Mouse (Mus musculus) forebrain, embryonic 14.5 days (tissue): ENCODE results near the gene Ptpru. TPM values are rescaled to one million over a fixed set of nuclear protein-coding genes. Genes with fewer than 3 reads are reported as not detected.
A peak's percentile ranks its signal among the peaks of the same experiment; 100 is the strongest.

Experiments
- ATAC-seq: fragments of 200-750 bp; cut with Nextera tagmentation; 2 replicates; pipeline ENCODE4 v1.8.0; 2017; ENCODE audit warnings: mild to moderate bottlenecking, moderate library complexity
- DNase-seq: peaks from one replicate; pipeline ENCODE4 v3.0.0-alpha.2; 2015; ENCODE audit warnings: low spot score
- H3K27ac ChIP-seq: fragments of 300-500 bp; sonication (generic); 2 replicates; pipeline ENCODE4 v1.5.1; 2014; ENCODE audit warnings: low read depth, mild to moderate bottlenecking, control low read depth, low read length, moderate library complexity
- H3K27me3 ChIP-seq: fragments of 300-500 bp; sonication (generic); replicated peaks from 2 replicates; pipeline ENCODE4 v1.6.1; 2014; ENCODE audit warnings: low read length, control low read depth, mixed read lengths; ENCODE audit not compliant: control insufficient read depth, insufficient read depth
- H3K36me3 ChIP-seq: fragments of 300-500 bp; sonication (generic); 2 replicates; pipeline ENCODE4 v1.6.1; 2014; ENCODE audit warnings: low read length, control low read depth; ENCODE audit not compliant: control insufficient read depth, insufficient read depth
- H3K4me1 ChIP-seq: fragments of 300-500 bp; sonication (generic); 2 replicates; pipeline ENCODE4 v1.6.1; 2014; ENCODE audit warnings: antibody characterized with exemption, low read length, control low read depth; ENCODE audit not compliant: control insufficient read depth, insufficient read depth
- H3K4me2 ChIP-seq: fragments of 300-500 bp; sonication (generic); 2 replicates; pipeline ENCODE4 v1.6.1; 2014; ENCODE audit warnings: mild to moderate bottlenecking, control low read depth, low read length
- H3K4me3 ChIP-seq: fragments of 300-500 bp; sonication (generic); 2 replicates; pipeline ENCODE4 v1.5.1; 2014; ENCODE audit warnings: low read depth, low read length, control low read depth
- H3K9ac ChIP-seq: fragments of 300-500 bp; sonication (generic); 2 replicates; pipeline ENCODE4 v1.6.1; 2014; ENCODE audit warnings: mild to moderate bottlenecking, low read length, control low read depth, moderate library complexity
- H3K9me3 ChIP-seq: fragments of 300-500 bp; sonication (generic); replicated peaks from 2 replicates; pipeline ENCODE4 v1.6.1; 2016; ENCODE audit warnings: low read length, control low read depth, mixed read lengths; ENCODE audit not compliant: control insufficient read depth
- WGBS: fragments of 180-500 bp; shearing (Covaris S2); extraction: QIAGEN DNeasy Blood & Tissue Kit; methylation state at CpG from one replicate; pipeline ENCODE4 v1.1.7; 2014; 5-methylcytosine and 5-hydroxymethylcytosine counted together
- polyA plus RNA-seq: library from polyadenylated mRNA; unstranded; fragments of >200 nt; fragmentation: Nextera tagmentation; extraction: Ambion mirVana; gene quantifications from 2 replicates; pipeline ENCODE4 v1.2.1, GENCODE M21; 2014

The Ptpru gene
- polyA plus RNA-seq: 20.1 and 20.8 TPM in 2 replicates

DNA sequence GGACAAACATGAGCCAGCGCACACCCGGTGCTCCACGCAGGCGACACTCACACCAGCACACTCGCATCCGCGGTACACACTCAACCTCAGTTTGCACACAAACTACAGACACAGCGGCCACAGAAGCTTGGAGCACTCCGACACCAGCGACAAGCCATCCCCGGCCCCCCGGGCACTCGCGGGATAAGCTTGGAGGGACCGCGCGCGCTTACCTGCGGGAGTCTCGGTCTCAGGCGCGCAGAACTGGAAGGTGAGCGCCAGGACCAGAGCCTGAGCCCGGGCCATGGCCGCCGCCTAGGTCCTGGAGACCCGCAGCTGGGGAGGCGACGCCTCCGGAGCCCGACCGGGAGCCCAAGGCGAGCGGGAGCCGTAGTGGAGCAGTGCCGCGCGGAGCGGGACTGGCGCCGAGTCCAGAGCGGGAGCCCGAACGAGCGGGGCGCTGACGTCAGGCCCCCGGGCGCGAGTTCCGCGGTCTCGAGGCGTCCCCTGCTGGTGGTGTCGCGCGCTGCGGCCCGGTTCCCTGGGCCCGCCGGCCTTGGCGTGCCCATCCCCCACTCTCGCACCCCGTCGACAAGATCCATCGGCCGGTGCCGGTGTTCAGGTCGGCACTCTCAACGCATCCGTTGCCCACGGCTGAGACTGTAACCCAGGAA, at the start of gene Ptpru:
TSS of gene Ptpru (minus strand) at position 417 of the 653 bp plus-strand sequence.
- DNase-seq (peak; percentile 87), ATAC-seq (peak; percentile 90)
- no peaks in the 10 kb centered on the region for H3K27me3 ChIP-seq
- peak within 1 kb of the TSS; percentile 97 for H3K4me2 ChIP-seq
- under 1% methylated on average over 54 of the region's 72 CpGs for WGBS
- no peaks in the 10 kb centered on the region for H3K9me3 ChIP-seq
- H3K4me1 ChIP-seq: no peaks in the 10 kb centered on the region
- no peaks in the 10 kb centered on the region for H3K36me3 ChIP-seq
- H3K27ac ChIP-seq: no peak within 1 kb of the TSS
- H3K9ac ChIP-seq: peak within 1 kb of the TSS; percentile 84
- peak within 1 kb of the TSS; percentile 69 for H3K4me3 ChIP-seq

DNA sequence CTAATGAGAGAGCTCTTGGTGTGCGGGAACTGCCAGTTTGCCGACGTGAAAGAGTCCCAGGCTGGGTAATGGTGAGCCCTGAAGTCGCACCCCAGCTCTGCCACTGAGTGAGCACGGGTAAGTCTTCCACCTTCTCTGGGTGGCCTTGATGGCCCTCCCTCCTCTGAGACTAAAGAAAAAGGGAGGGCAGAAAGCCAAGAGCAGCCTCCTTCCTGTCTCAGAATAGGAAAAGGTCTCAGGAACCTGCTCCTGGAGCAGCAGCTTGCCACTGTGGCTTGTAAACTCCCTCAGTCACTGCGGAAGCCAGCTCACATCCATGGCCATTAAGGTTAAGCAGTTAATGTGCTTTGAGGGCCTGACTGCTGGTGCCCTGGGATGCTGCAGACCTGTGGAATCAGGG, 47.3 kb upstream of the Ptpru start:
- Histone ChIP-seq H3K4me2 (no peak overlapping the region), H3K36me3 (peaks cover 24% of the 10 kb centered on the region), H3K4me3 (no peak overlapping the region), H3K27me3 (no peaks in the 10 kb centered on the region), H3K4me1 (peaks cover 3% of the 10 kb centered on the region; the same call in 1 of the 2 replicates), H3K9me3 (no peaks in the 10 kb centered on the region), H3K27ac (no peak overlapping the region), H3K9ac (no peak overlapping the region)
- WGBS: 87% methylated on average over 6 of the region's 6 CpGs
- DNase-seq (no peak), ATAC-seq (no peak)

DNA sequence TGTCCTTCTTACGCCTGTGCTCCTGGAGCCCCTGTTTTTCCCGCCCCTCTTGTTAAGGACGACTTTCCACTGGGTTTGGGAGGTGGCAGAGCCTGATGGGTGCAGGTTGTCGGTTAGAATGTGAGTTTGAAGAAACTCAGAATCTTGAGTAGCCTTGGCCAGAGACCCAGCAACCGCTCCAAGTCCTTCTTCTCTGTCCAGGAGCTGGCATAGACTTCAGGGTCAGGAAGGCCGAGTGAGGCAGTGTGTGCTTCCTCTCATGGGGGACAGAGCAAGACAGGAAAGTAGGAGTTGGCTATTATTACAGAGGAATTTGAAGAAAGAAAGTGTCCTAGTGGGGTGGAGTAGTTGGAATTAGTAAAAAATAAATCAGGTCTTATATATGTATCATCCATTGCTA, 45.5 kb upstream of the Ptpru start:
- H3K9me3 ChIP-seq: no peaks in the 10 kb centered on the region
- peaks cover 3% of the 10 kb centered on the region; the same call in 1 of the 2 replicates for H3K4me1 ChIP-seq
- no peak for ATAC-seq
- H3K27ac ChIP-seq: no peak overlapping the region
- no peak overlapping the region for H3K4me3 ChIP-seq
- DNase-seq: no peak
- no peak overlapping the region for H3K4me2 ChIP-seq
- no peaks in the 10 kb centered on the region for H3K27me3 ChIP-seq
- H3K9ac ChIP-seq: no peak overlapping the region
- peaks cover 24% of the 10 kb centered on the region for H3K36me3 ChIP-seq
- whole genome bisulfite sequencing: 75% methylated on average over 6 of the region's 6 CpGs

DNA sequence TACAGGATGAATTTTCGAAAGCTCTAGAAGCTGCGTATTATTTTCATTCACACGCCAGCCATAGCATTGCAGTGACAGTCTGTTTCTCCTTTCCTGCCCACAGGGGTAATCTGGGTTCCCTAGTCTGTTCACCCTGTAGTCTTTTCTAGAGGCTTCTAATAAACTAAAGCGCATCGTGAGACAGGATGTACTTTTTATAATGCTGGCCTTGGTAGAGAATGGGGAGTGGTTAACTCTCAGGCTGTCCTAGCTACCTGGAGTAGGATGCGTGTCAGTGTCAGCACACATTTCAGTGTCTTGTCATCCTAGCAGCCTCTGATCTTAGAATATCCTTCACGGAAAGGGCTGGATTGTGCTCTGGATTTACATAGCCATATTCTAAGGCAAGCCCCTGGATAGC, 43.2 kb upstream of the Ptpru start:
- Histone ChIP-seq H3K27ac (no peak overlapping the region), H3K9me3 (no peaks in the 10 kb centered on the region), H3K4me3 (no peak overlapping the region), H3K4me1 (peaks cover 10% of the 10 kb centered on the region), H3K36me3 (peaks cover 16% of the 10 kb centered on the region), H3K27me3 (no peaks in the 10 kb centered on the region), H3K9ac (no peak overlapping the region), H3K4me2 (no peak overlapping the region)
- 91% methylated on average over 7 of the region's 7 CpGs for WGBS
- no peak for ATAC-seq
- no peak for DNase-seq

GRCm38 (mm10) chr4:131879692-131880091, 41.6 kb upstream of the Ptpru start:
- H3K27me3 ChIP-seq: no peaks in the 10 kb centered on the region
- H3K4me2 ChIP-seq: no peak overlapping the region
- H3K9ac ChIP-seq: no peak overlapping the region
- ATAC-seq (no peak), DNase-seq (no peak)
- no peak overlapping the region for H3K4me3 ChIP-seq
- H3K36me3 ChIP-seq: 0 out of 2 replicates have a peak, but pooled peaks cover 4% of the 10 kb centered on the region
- 80% methylated on average over 1 of the region's 1 CpGs for WGBS
- H3K9me3 ChIP-seq: no peaks in the 10 kb centered on the region
- H3K27ac ChIP-seq: no peak overlapping the region
- peaks cover 25% of the 10 kb centered on the region for H3K4me1 ChIP-seq

- no peak for ATAC-seq
- H3K4me2 ChIP-seq: peak overlapping the region; percentile 94
- no peak overlapping the region for H3K4me3 ChIP-seq
Observed at GRCm38 (mm10) chr4:131876836-131877235, 38.7 kb upstream of the Ptpru start.

DNA sequence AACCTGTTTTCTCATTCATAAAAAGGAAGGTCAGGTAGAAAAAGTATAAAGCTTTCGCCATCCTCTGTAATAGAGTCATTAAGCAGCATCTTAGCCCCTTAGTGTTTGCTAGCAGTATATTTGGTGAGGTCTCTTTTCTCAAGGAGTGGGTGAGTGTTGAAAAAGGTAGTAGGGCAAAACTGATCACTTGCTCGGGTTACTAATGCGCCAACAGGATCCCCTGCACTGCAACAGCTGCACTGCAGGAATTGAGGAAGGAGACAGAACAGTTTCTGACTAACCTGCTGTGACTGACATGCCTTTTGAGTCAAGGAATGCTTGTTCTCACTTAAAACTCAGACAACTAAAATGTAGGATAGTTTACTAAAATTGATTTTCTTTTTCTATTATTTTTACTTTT, 37.2 kb upstream of the Ptpru start:
- 42% methylated on average over 3 of the region's 3 CpGs for WGBS
- no peaks in the 10 kb centered on the region for H3K9me3 ChIP-seq
- DNase-seq: no peak

More at GRCm38 (mm10) chr4:131876836-131877235, 38.7 kb upstream of the Ptpru start:
- Histone ChIP-seq H3K9me3 (no peaks in the 10 kb centered on the region), H3K27ac (no peak overlapping the region), H3K9ac (no peak overlapping the region; the same call in 1 of the 2 replicates), H3K27me3 (no peaks in the 10 kb centered on the region), H3K4me1 (peaks cover 25% of the 10 kb centered on the region), H3K36me3 (no peaks in the 10 kb centered on the region)
- no peak for DNase-seq
- WGBS: 63% methylated on average over 2 of the region's 2 CpGs

GRCm38 (mm10) chr4:131874567-131874966, 36.5 kb upstream of the Ptpru start:
- DNase-seq: peak; percentile 5
- H3K27me3 ChIP-seq: no peaks in the 10 kb centered on the region
- no peaks in the 10 kb centered on the region for H3K9me3 ChIP-seq
- WGBS: 2% methylated on average over 11 of the region's 11 CpGs
- H3K4me2 ChIP-seq: peak overlapping the region; percentile 94
- peak overlapping the region; percentile 100; the same call in 1 of the 2 replicates for H3K27ac ChIP-seq
- peaks cover 25% of the 10 kb centered on the region for H3K4me1 ChIP-seq
- no peaks in the 10 kb centered on the region for H3K36me3 ChIP-seq
- peak overlapping the region; percentile 100 for H3K9ac ChIP-seq
- no peak for ATAC-seq
- H3K4me3 ChIP-seq: peak overlapping the region; percentile 99

More for the DNA sequence above, 37.2 kb upstream of the Ptpru start:
- Histone ChIP-seq H3K4me1 (peaks cover 25% of the 10 kb centered on the region), H3K27me3 (no peaks in the 10 kb centered on the region), H3K9ac (peak overlapping the region; percentile 100), H3K27ac (no peak overlapping the region), H3K36me3 (no peaks in the 10 kb centered on the region), H3K4me3 (peak overlapping the region; percentile 99), H3K4me2 (peak overlapping the region; percentile 94)
- no peak for ATAC-seq

- Histone ChIP-seq H3K27ac (peak overlapping the region; percentile 100), H3K4me3 (peak overlapping the region; percentile 99), H3K9ac (peak overlapping the region; percentile 100), H3K36me3 (no peaks in the 10 kb centered on the region), H3K27me3 (no peaks in the 10 kb centered on the region), H3K9me3 (no peaks in the 10 kb centered on the region), H3K4me1 (peaks cover 25% of the 10 kb centered on the region), H3K4me2 (peak overlapping the region; percentile 94)
- DNase-seq: no peak
- no peak for ATAC-seq
- under 1% methylated on average over 20 of the region's 20 CpGs for WGBS
Observed at GRCm38 (mm10) chr4:131874169-131874536, 36.1 kb upstream of the Ptpru start.
